Mouse (Mus musculus) layer of hippocampus, postnatal 14 days (tissue): ENCODE data around the gene Imp4. TPM values are rescaled to one million over a fixed set of nuclear protein-coding genes. Genes with fewer than 3 reads are reported as not detected.

ENCODE experiments used
- DNase-seq, 2 experiments: peaks; one replicate each; pipeline ENCODE4 v3.0.0; 2021 to 2022; ENCODE audit warnings: low spot score in 2 of 2, mixed read lengths in 1 of 2
- total RNA-seq, 2 experiments: library from RNA; stranded (reverse); gene quantifications; 2 replicates each; pipeline ENCODE4 v1.2.3; 2021

The Imp4 gene
- total RNA-seq, 2 experiments from 2014 or later, result 25.0 to 28.5 TPM

GRCm38 (mm10) chr1:34459284-34460060, 19.8 kb downstream of the Imp4 start, which contains the start of gene Ptpn18:
TSS of gene Ptpn18 (plus strand) at chr1:34459762.
- DNase-seq, result peak; percentile 83 to 87

- no peak for DNase-seq
Observed at GRCm38 (mm10) chr1:34460061-34460441, 20.4 kb downstream of the Imp4 start.

- DNase-seq, result peak; percentile 54 to 56
Observed at GRCm38 (mm10) chr1:34462766-34463165, 23.1 kb downstream of the Imp4 start.

GRCm38 (mm10) chr1:34464310-34464817, 24.7 kb downstream of the Imp4 start:
- DNase-seq, result no peak

DNA sequence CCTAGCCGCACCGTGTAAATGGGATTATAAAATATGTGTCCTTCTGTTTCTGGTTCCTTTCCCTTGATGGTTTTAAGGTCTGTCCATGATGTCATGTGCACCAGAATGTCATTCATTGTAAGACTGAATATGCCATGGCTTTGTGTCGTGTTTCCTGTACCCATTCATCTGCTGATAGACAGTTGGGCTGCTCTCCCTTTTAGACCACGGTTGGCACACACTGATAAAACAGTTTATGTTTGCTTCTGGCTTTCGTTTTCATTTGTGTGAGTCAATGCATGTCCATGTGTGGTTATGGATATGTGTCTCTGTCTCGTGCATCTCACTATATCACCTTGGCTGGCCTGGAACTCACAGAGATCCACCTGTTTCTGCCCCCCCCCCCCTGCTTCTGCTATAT, 25.8 kb downstream of the Imp4 start:
- DNase-seq, result no peak

DNA sequence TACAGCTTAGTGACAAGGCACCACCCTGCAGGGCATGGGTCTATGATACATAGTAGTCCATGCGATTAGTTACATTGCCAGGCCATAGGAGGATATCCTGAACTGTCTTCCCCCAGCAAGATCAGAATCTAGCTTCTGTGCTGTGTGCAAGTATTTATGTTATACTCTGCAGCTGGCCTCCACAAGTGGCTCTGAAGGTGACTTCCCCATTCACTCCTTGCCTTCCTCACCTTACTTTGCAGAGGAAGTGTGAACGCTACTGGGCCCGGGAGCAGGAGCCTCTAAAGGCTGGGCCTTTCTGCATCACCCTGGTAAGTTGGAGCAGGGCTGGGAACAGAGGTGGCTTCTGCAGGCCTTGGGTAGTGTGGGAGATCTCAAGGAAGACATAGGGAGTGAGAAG, 28.4 kb downstream of the Imp4 start:
- no peak for DNase-seq

- DNase-seq, result no peak
Observed at GRCm38 (mm10) chr1:34468500-34468899, 28.8 kb downstream of the Imp4 start.

GRCm38 (mm10) chr1:34469801-34470200, 30.1 kb downstream of the Imp4 start:
- DNase-seq, result no peak

- DNase-seq, result no peak
Observed at GRCm38 (mm10) chr1:34472427-34473300, 33.0 kb downstream of the Imp4 start.

DNA sequence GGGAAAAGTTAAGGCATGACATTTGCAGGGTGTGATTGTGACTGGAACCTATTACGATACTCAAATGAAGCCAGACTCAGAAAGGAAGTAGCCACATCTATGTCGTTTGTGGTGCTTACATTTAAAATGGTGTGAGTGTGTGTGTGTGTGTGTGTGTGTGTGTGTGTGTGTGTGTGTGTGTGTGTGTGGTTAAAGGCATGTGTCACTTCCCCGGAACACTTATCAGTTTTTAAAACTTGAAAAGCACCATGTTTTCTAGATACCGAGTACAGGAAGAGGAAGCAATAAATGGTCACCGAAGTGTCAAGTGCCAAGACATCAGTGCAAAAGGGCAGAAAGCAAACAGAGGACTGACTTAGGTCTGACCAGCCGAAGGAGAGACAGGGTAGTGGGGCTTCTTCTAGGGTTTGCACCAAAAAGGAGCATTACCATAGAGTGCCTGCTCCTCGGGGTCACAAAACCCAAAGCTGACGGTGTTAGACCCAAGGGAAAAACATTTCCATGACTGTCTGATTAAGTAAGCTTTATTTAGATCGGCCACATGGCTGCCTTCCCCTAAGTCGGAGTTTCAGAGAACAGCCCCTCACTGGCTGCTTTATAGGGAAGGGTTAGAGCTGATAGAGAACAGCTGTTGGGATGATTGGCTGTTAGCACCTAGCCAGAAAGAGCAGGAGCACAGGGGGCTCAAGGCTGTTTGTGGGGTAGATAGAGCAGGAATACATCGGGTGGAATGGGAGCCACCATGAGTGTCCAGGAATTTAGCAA, 39.4 kb downstream of the Imp4 start:
- DNase-seq, result no peak

DNA sequence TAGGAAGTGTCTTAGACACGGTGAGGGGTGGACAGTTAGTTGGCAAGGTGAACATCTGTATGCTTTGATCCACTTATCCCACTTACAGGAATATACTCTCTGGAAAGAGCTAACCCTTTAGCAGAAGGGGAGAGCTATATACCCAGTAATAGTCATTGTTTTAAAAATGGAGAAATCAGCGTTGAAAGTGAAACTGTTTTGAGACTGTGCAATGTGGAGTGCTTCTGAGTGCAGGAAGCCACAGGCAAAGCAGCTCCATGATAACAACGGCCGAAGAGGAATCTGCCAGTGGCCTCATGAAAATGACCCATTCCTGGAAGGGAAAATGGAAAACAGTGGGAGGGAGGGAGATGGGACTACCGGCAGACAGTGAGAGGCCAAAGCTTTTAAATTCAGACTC, 41.1 kb downstream of the Imp4 start:
- DNase-seq, result no peak

DNA sequence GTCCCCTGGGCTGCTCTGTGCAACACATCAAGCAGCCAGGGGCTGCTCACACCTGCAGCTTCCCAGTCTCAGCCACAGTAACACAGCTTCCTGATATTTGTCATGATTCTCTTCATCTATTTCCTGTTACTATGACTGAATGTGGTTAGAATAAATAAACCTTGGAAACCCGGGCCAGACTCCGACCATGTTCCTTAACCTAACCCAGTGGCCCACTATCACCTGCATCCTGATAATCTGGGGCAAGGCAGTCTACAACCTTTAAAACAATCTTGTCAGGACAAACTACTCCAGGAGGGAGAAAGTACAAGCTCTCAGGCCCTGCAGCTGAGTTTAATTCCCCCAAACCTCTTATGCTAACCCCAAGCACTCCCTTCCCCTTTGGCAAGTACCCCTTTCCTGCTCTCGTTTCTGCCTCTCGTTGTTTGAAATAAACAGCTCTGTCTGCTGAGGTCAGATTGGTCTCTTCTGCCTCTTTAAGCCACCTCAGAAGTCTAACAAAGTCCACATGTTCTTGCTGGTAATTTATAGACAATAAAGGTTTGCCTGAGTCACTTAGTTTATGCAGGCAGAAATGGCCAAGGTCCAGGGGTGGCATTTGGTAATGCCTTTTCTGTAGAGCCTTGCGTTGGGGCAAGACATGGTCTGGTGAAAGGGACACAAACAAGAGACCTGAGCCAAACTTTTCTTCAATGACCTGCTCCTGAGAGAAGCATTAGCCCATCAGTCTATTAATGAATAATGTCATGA, 42.4 kb downstream of the Imp4 start:
- DNase-seq, result no peak

- no peak for DNase-seq
Observed at GRCm38 (mm10) chr1:34484470-34484869, 44.8 kb downstream of the Imp4 start.

DNA sequence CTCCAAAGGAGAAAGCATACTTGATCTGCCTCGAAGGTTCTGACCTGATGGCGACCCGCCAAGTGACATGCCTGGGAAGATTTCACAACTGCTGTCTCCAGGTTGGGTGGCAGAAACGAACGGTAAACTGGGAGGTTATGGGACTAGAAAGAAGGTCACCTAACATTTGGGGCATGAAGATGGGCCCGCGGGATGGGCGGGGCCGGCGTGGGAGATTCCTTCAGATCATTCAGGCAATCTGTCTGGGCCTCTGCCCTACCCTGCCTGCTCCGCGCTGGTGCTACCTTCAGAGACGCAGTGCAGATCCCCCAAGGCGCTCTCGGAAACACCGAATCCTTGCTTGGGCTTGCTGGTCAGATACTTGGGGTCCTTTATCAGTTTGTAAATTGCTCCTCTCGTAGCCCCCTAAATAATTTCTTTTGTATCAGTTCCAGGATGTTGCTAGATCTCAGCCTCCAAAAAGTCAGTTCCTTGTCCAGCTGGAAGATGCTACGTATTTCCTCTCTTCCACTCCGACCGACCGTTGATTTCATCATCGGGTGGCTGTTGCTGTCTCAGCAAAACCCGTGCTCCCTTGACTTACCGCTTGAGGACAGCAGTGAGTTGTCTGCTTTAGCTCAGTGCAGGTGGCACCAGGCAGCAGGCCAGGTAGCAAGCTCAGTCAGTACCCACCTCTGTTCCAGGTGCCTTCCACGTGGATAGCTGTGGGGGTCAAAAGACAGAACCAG, 46.0 kb downstream of the Imp4 start:
- peak; percentile 17 to 55 for DNase-seq

DNA sequence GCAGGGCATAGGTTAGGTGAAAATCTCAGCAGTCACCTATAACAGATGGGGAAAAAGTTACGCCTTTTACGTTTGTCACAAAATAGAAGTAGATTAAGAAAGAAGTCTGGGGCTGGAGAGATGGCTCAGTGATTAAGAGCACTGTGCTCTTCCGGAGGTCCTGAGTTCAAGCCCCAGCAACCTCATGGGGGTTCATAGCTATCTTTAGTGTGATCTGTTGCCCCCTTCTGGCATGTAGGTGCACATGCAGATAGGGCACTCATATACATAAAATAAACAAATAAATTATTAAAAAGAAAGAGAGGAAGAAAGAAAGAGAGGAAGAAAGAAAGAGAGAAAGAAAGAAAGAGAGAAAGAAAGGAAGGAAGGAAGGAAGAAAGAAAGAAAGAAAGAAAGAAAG, 47.7 kb downstream of the Imp4 start:
- no peak for DNase-seq

DNA sequence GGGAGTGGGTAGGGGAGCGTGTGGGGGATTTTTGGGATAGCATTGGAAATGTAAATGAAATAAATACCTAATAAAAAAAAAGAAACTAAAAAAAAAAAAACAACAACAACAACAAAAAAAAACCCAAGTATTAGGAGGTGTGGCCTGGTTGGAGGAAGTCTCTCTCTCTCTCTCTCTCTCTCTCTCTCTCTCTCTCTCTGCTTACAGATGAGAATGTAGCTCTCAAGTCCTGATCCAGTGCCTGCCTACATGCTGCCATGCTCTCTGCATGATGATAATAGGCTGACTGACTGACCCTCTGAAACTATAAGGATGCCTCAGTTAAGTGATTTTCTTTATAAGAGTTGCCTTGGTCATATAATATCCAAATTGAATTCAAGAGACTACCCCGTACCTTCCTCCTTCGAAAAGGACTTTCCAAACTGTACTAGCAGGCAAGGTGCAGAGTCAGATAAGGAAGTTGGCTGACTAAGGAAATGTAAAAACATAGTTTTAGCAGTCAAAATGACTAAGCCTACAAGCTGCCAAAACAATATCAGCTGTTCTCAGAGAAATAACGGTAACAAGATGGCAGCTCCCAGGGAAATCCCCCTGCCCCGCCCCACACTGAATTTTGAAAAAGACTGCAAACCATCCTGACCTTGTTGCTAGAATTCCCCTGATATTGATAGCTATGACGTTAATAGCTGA, 50.3 kb downstream of the Imp4 start:
- no peak for DNase-seq

DNA sequence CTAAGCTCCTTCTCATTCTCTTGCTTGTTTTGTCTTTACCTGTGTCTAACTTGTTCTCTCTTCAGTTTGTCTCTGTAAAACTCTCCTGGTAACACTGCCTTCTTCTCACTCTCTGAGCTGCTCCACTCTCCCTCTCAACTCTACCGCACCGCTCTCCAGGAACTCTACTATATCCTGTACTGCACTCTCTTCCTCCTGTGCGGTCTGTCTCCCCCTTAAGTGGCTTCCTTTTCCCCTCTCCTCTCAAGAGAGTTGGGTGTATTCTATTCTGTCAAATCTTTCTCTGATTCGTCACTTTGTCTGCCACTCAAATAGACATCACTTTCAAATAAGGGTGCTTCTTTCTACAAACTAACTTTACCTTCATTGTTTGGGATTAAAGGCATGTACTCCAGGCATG, 51.8 kb downstream of the Imp4 start:
- no peak for DNase-seq
